Mouse (Mus musculus): ENCODE data around the gene Rab11fip2. TPM values are rescaled to one million over a fixed set of nuclear protein-coding genes. Genes with fewer than 3 reads are reported as not detected.

Rab11fip2 gene
- polyA plus RNA-seq, 1 experiment from 2014 or later: 1.4 TPM

- no peaks in the 10 kb centered on the region for H3K27me3 ChIP-seq
- ATAC-seq (ENCODE audit: low read depth) (no peak), DNase-seq (no peak)
- no peak overlapping the region for H3K9ac ChIP-seq
- H3K27ac ChIP-seq: no peak overlapping the region
- H3K9me3 ChIP-seq (replicated peaks): no peaks in the 10 kb centered on the region
- H3K4me2 ChIP-seq: no peak overlapping the region
- H3K4me3 ChIP-seq (replicated peaks): no peak overlapping the region
- H3K4me1 ChIP-seq (replicated peaks): no peaks in the 10 kb centered on the region
- WGBS (ENCODE audit: insufficient replicate concordance): 60% methylated on average over 3 of the region's 3 CpGs
- H3K36me3 ChIP-seq: no peaks in the 10 kb centered on the region
Measured at GRCm38 (mm10) chr19:59853061-59853460, 90.4 kb downstream of the Rab11fip2 start.
